Mouse (Mus musculus): Measurements from ENCODE around the gene Gm49320.
"Not testable (repeated sequence)": the region's sequence is repeated elsewhere in the genome, so short reads cannot be mapped to it uniquely, and the experiment has no call there.

Gene Gm49320

GRCm38 (mm10) chr8:4226739-4227347 lies 11.8 kb upstream of the Gm49320 start, which contains the start of gene Lrrc8e:
Lrrc8e (plus strand) TSS chr8:4226827.
- DNase-seq (ENCODE audit: low spot score) = no peak

- DNase-seq (ENCODE audit: low spot score) = no peak
Observed at GRCm38 (mm10) chr8:4227919-4228318, 10.7 kb upstream of the Gm49320 start.

DNA sequence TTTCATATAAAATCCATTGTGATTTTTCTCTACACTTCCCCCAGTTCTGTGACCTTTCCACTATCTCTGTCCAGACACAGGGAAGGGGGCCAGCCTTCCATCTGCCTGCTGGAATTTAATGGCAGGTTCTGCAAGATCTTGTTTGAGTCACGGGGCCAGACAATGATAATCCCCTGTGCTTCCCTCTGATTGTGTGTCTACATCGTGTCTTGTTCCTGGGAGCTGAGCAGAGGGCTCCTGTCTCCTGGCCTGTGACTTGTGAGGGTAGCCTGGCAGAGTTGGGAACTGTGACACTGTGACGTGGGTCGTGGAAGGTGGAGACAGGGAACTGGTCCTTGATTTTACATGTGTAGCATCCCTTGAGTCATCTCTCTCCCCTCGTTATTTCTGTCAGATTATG lies 8.9 kb upstream of the Gm49320 start:
- no peak for DNase-seq (ENCODE audit: low spot score)

- no peak for DNase-seq (ENCODE audit: low spot score)
Observed at GRCm38 (mm10) chr8:4230612-4231351, 7.9 kb upstream of the Gm49320 start.

DNA sequence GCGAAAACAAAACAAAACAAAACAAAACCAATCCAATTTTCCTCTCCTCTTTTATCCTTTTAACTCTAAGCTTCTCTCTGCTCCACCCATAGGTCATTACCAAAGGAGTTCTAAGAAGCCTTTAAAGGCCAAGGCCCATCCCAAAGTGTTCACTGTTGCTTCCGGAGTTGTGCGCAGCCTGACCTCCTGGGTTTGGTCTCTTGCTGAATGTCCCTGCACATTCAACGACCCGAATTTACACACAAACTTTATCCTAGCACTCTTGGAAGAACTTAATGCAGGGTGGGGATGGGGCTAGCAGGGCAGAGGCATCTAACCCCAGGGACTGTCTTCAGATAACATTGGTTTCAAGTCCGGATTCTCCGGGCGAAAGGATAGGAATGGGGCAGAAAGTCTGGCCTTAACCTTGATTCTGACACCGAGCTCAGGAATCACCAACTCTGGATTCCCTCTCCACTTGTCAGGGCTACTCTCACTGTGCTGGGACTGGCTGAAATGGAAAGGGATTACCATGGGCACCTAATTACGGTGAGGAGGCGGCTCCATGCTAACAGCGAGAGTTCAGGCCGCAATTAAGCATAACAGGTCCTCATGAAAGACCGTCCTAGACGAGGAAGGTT lies 741 bp upstream of the Gm49320 start:
- DNase-seq (ENCODE audit: low spot score) = no peak

DNA sequence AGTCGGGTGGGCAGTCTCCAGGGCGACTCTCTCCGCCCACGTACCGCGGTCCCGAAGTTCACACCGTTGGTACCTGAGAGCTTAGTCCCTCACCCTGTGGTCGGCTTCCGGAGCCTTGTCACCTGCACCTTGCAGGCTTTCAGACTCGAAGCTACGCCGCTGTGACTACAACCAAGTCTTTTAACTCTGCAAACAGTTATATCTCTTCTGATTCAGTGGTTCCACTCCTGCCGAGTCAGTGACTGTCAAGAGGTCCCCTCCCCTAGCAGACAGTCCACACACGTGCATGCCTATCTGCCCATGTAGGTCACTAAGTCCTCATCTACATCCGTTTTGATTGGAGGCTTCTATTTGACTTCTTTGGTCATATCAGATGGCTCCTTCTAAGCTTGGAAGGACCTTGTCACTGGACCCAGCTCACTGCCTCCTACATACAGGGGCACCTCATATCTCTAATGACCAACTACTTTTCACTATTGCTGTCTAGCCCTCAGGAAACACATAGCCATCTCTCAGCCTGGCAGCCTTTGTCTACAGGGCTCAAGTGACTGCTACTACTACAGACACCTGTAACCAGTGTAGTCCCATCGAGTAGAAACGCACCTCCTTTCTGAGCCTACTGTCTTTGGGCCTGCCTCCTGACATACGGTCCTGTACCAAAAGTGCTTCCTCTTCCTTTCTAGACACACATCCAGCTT lies 677 bp downstream of the Gm49320 start:
- DNase-seq (ENCODE audit: low spot score) = no peak

DNA sequence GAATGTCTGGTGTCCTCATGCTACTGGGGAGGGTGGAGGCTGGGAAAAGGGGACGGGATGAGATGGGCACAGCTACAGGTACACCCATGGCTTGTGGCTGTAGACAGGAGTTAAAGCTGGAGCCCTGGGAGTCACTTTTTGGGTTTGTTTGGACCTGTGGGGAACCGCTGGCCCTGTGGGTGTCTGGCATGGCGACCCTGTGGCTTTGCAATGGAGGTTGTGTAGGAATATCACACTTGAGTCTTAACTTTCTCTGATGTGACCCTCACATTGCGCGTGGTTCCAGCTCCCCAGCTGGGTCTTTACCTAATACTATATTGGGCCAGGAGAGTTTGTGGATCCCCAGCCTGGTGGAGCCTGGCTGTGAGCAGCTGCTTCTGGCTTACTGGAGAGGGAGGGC lies 6.4 kb downstream of the Gm49320 start:
- DNase-seq (ENCODE audit: low spot score) = no peak

- no peak for DNase-seq (ENCODE audit: low spot score)
Observed at GRCm38 (mm10) chr8:4245737-4246136, 7.1 kb downstream of the Gm49320 start.

DNA sequence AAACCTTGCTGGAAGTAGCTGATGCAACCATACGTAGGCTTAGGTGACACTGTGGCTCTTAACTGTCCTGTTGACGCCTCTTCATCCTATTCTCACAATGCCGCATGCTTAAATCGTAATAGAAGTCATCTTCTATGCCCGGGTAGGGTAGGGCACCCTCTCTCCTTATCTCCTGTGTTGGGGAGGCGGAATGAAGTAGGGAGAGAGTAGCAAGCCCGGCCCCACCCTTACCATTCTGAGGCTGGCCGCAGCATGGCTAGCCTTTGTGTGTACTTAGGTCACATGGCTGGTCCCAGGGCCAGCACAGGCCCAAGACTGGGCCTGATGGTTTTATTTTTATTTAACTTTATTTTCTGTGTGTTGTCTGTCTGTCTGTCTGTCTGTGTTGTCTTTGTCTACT lies 8.6 kb downstream of the Gm49320 start:
- DNase-seq (ENCODE audit: low spot score) = no peak

DNA sequence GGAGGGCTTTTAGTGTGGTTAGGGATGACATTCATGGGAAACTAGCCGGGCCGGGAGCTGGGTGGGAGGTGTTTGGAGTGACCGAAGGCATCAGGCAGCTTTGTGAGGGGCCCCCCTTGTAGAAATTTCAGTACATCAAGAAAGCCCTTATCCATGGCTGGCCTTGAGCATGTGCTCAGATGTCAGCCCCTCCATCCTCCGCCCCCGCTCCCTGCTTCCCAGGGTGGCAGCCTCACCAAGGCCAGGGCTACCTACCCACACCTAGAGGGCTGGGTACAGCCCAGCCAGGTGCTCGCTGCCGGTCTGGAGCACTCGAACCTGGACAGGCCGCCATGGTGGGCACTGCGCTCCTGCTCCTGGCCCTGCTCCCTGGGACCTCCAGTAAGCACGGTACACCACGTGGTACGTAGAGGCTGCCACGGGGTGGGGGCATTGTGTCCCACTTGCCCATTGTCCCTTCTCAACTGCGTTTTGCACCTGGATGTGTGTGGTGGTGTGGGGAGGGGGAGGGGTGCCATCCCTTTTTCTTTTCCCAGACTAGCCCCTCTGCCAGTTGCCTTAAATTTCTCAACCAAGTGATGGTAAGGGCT lies 9.4 kb downstream of the Gm49320 start, which contains the start of gene Tgfbr3l:
Gene Tgfbr3l, plus strand, starts transcription at position 264 of the 590 bp plus-strand sequence.
- no peak for DNase-seq (ENCODE audit: low spot score)

GRCm38 (mm10) chr8:4249213-4249612 lies 10.5 kb downstream of the Gm49320 start:
- DNase-seq (ENCODE audit: low spot score) = no peak

- DNase-seq (ENCODE audit: low spot score) = peak; percentile 89
Observed at GRCm38 (mm10) chr8:4250306-4250970, 11.8 kb downstream of the Gm49320 start.

DNA sequence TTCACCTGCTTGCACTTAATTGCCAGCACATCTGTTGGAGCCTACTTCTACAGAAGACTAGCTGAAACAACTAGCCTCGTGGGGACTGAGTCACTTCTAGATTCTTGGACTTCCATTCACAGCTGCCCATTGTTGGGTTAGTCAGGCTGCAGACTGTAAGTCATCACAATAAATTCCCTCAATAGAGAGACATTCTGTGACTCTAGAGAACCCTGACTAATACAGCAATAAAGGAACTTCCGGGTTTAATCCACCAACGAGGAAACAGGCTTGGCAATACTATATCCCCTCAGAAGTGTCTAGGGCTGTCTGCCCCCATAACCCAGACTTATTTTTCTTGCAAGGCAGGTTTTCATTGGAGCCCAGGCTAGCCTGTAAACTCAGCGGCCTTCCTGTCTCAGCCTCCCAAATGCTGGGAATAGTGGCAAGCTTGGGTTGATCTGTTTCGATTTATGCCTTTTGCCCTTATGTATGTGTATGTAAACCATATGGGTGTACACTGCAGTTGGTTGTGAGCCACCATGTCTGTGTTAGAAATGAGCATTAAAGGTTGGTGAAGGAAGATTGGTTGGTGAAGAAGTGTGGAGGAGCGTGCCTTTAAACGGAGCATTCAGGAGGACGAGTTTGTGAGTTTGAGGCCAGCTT lies 13.6 kb downstream of the Gm49320 start:
- DNase-seq (ENCODE audit: low spot score) = no peak

GRCm38 (mm10) chr8:4252934-4253841 lies 14.5 kb downstream of the Gm49320 start, which contains the start of gene Snapc2:
Snapc2 (plus strand) TSS chr8:4253080.
- DNase-seq (ENCODE audit: low spot score) = peak; percentile 95

- no peak for DNase-seq (ENCODE audit: low spot score)
Observed at GRCm38 (mm10) chr8:4254001-4254400, 15.3 kb downstream of the Gm49320 start.

DNA sequence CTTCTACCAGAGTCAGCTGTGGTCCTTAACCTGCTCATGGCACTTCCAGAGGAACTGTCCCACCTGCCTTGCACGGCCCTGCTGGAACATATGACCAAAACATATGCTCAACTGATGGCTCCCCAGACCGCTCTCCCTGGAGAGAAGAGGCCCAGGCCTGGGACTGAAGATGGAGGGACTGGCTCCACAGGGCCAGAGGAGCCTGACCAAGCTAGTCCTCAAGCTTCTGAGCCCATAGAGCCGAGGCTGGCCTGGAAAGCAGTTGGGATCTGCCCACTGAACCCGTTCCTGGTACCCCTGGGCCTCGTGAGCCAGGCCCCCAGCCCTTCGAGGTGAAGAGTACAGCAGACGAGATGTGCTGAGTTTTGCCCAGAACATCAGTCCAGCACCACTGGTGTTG lies 16.8 kb downstream of the Gm49320 start:
- DNase-seq (ENCODE audit: low spot score) = not testable (repeated sequence)

- DNase-seq (ENCODE audit: low spot score) = peak; percentile 89
Observed at GRCm38 (mm10) chr8:4256911-4257310, 18.2 kb downstream of the Gm49320 start.

GRCm38 (mm10) chr8:4257350-4257749 lies 18.7 kb downstream of the Gm49320 start:
- DNase-seq (ENCODE audit: low spot score) = no peak

- DNase-seq (ENCODE audit: low spot score) = peak; percentile 86
Observed at GRCm38 (mm10) chr8:4258233-4258632, 19.6 kb downstream of the Gm49320 start.

- DNase-seq (ENCODE audit: low spot score) = peak; percentile 62
Observed at GRCm38 (mm10) chr8:4258678-4259077, 20.0 kb downstream of the Gm49320 start.

All from layer of hippocampus, adult 11-12 months (tissue).